Mouse (Mus musculus): Measurements from ENCODE around the gene Cldn7. TPM values are rescaled to one million over a fixed set of nuclear protein-coding genes. Genes with fewer than 3 reads are reported as not detected.

Gene Cldn7
- total and polyA plus RNA-seq, 3 experiments, result 0.31 to 0.36 TPM; not detected in 1

GRCm38 (mm10) chr11:69976271-69976670 lies 11.7 kb downstream of the Cldn7 start:
- TF ChIP-seq GATA1 (IDR thresholded peaks at IDR 0.05; ENCODE audit: low read depth, low read length) (no peak), RCOR1 (IDR thresholded peaks at IDR 0.05; ENCODE audit: low read depth, low read length) (no peak), POLR2AphosphoS2 (IDR thresholded peaks at IDR 0.05; ENCODE audit: low read length) (no peak), TAL1 (IDR thresholded peaks at IDR 0.05; ENCODE audit: low read length) (no peak), USF2 (IDR thresholded peaks at IDR 0.05; ENCODE audit: borderline replicate concordance in 1 of 2, insufficient read depth in 1 of 2, low read depth in 1 of 2, low read length in 2 of 2) (no peak), JUND (IDR thresholded peaks at IDR 0.05; ENCODE audit: low read depth, low read length) (no peak), MYB (IDR thresholded peaks at IDR 0.05; ENCODE audit: low read depth, low read length) (no peak), CHD2 (IDR thresholded peaks at IDR 0.05; ENCODE audit: low read length) (no peak)
- DNase-seq (ENCODE audit: low read depth, low spot score), result no peak
- Histone ChIP-seq H3K27ac (ENCODE audit: control insufficient read depth, low read depth, low read length) (no peak overlapping the region), H3K4me1 (ENCODE audit: control insufficient read depth in 1 of 2, insufficient read depth in 2 of 2, low read length in 2 of 2) (peaks cover 3 to 4% of the 10 kb centered on the region in 2 experiments; a peak in 2 of 4 replicates), H3K9ac (ENCODE audit: control insufficient read depth, low read depth, low read length, poor library complexity, severe bottlenecking) (no peak overlapping the region), H3K27me3 (ENCODE audit: control insufficient read depth in 1 of 2, insufficient read depth in 2 of 2, low read length in 2 of 2) (no peaks in the 10 kb centered on the region), H3K79me2 (ENCODE audit: control insufficient read depth, insufficient read depth, low read length, poor library complexity) (peaks cover 20% of the 10 kb centered on the region), H3K4me3 (ENCODE audit: control insufficient read depth in 1 of 2, insufficient read depth in 1 of 2, low read depth in 2 of 2, low read length in 2 of 2) (no peak overlapping the region), H3K36me3 (ENCODE audit: control insufficient read depth in 1 of 2, insufficient read depth in 2 of 2, low read length in 2 of 2) (peaks cover 9 to 22% of the 10 kb centered on the region in 2 experiments), H3K9me3 (replicated peaks; ENCODE audit: insufficient read depth, low read length) (no peaks in the 10 kb centered on the region)

- peak overlapping the region; percentile 69 to 75 for H3K4me3 ChIP-seq (ENCODE audit: control insufficient read depth in 1 of 2, insufficient read depth in 1 of 2, low read depth in 2 of 2, low read length in 2 of 2)
- TF ChIP-seq MYC (IDR thresholded peaks at IDR 0.05; ENCODE audit: low read depth, low read length) (0 out of 2 replicates have a peak, but pooled peaks have one; percentile 16), POLR2AphosphoS2 (IDR thresholded peaks at IDR 0.05; ENCODE audit: low read length) (no peak), GATA1 (IDR thresholded peaks at IDR 0.05; ENCODE audit: low read depth, low read length) (peak; percentile 62), MAX (IDR thresholded peaks at IDR 0.05; ENCODE audit: low read length) (no peak), TBP (IDR thresholded peaks at IDR 0.05; ENCODE audit: low read depth, low read length) (no peak)
- no peaks in the 10 kb centered on the region for H3K27me3 ChIP-seq (ENCODE audit: control insufficient read depth in 1 of 2, insufficient read depth in 2 of 2, low read length in 2 of 2)
- no peaks in the 10 kb centered on the region for H3K9me3 ChIP-seq (replicated peaks; ENCODE audit: insufficient read depth, low read length)
- H3K27ac ChIP-seq (ENCODE audit: control insufficient read depth, low read depth, low read length), result peak overlapping the region; percentile 90
- H3K4me1 ChIP-seq (ENCODE audit: control insufficient read depth in 1 of 2, insufficient read depth in 2 of 2, low read length in 2 of 2), result peaks cover 6 to 17% of the 10 kb centered on the region in 2 experiments
- peaks cover 6 to 24% of the 10 kb centered on the region in 2 experiments for H3K36me3 ChIP-seq (ENCODE audit: control insufficient read depth in 1 of 2, insufficient read depth in 2 of 2, low read length in 2 of 2)
- DNase-seq (ENCODE audit: low read depth, low spot score), result no peak
- peak overlapping the region; percentile 65 for H3K9ac ChIP-seq (ENCODE audit: control insufficient read depth, low read depth, low read length, poor library complexity, severe bottlenecking)
- H3K79me2 ChIP-seq (ENCODE audit: control insufficient read depth, insufficient read depth, low read length, poor library complexity), result peaks cover 42% of the 10 kb centered on the region
Measured at GRCm38 (mm10) chr11:69979827-69980195, 15.2 kb downstream of the Cldn7 start.

- no peaks in the 10 kb centered on the region for H3K9me3 ChIP-seq (replicated peaks; ENCODE audit: insufficient read depth, low read length)
- H3K36me3 ChIP-seq (ENCODE audit: control insufficient read depth in 1 of 2, insufficient read depth in 2 of 2, low read length in 2 of 2), result peaks cover under 1 to 24% of the 10 kb centered on the region in 2 experiments
- peak overlapping the region; percentile 96 to 98 for H3K4me3 ChIP-seq (ENCODE audit: control insufficient read depth in 1 of 2, insufficient read depth in 1 of 2, low read depth in 2 of 2, low read length in 2 of 2)
- H3K79me2 ChIP-seq (ENCODE audit: control insufficient read depth, insufficient read depth, low read length, poor library complexity), result peaks cover 45% of the 10 kb centered on the region
- H3K27me3 ChIP-seq (ENCODE audit: control insufficient read depth in 1 of 2, insufficient read depth in 2 of 2, low read length in 2 of 2), result no peaks in the 10 kb centered on the region
- H3K27ac ChIP-seq (ENCODE audit: control insufficient read depth, low read depth, low read length), result peak overlapping the region; percentile 90
- peak; percentile 100 for DNase-seq (ENCODE audit: low read depth, low spot score)
- peaks cover 6 to 17% of the 10 kb centered on the region in 2 experiments for H3K4me1 ChIP-seq (ENCODE audit: control insufficient read depth in 1 of 2, insufficient read depth in 2 of 2, low read length in 2 of 2)
- peak overlapping the region; percentile 99 for H3K9ac ChIP-seq (ENCODE audit: control insufficient read depth, low read depth, low read length, poor library complexity, severe bottlenecking)
- TF ChIP-seq KAT2A (conservative IDR thresholded peaks at IDR 0.05; ENCODE audit: low read depth, low read length) (no peak; the same call in none of the 2 replicates), USF1 (IDR thresholded peaks at IDR 0.05; ENCODE audit: low read depth, low read length) (peak; percentile 43; the same call in 1 of the 2 replicates), TBP (IDR thresholded peaks at IDR 0.05; ENCODE audit: low read depth, low read length) (peak; percentile 92), GABPA (IDR thresholded peaks at IDR 0.05; ENCODE audit: low read depth, low read length) (no peak), GATA1 (IDR thresholded peaks at IDR 0.05; ENCODE audit: low read depth, low read length) (no peak), NRF1 (IDR thresholded peaks at IDR 0.05; ENCODE audit: insufficient read depth, low read depth, low read length, poor library complexity, severe bottlenecking) (peak; percentile 100), MEF2A (IDR thresholded peaks at IDR 0.05; ENCODE audit: extremely low read depth, insufficient replicate concordance, low read depth, low read length, poor library complexity, severe bottlenecking) (no peak), ETS1 (IDR thresholded peaks at IDR 0.05; ENCODE audit: low read depth, low read length) (peak; percentile 78), ZKSCAN1 (IDR thresholded peaks at IDR 0.05; ENCODE audit: low read depth, low read length) (no peak), ZMIZ1 (IDR thresholded peaks at IDR 0.05; ENCODE audit: low read depth, low read length) (peak; percentile 69), RCOR1 (IDR thresholded peaks at IDR 0.05; ENCODE audit: low read depth, low read length) (peak; percentile 10; the same call in 1 of the 2 replicates), POLR2AphosphoS2 (IDR thresholded peaks at IDR 0.05; ENCODE audit: low read length) (peak; percentile 92), TAL1 (IDR thresholded peaks at IDR 0.05; ENCODE audit: low read length) (no peak), MXI1 (IDR thresholded peaks at IDR 0.05; ENCODE audit: low read depth, low read length) (peak; percentile 97), TCF12 (IDR thresholded peaks at IDR 0.05; ENCODE audit: low read depth, low read length) (peak; percentile 64; the same call in 1 of the 2 replicates)
Measured at GRCm38 (mm10) chr11:69980196-69981140, 15.9 kb downstream of the Cldn7 start.
